Mouse (Mus musculus) midbrain, embryonic 16.5 days (tissue): ENCODE data around the gene Tnip2. TPM values are rescaled to one million over a fixed set of nuclear protein-coding genes. Genes with fewer than 3 reads are reported as not detected.

Experiments used
- ATAC-seq: fragments of 200-750 bp; cut with Nextera tagmentation; 2 replicates; pipeline ENCODE4 v1.8.0; 2017; ENCODE audit warnings: moderate TSS enrichment
- H3K27ac ChIP-seq: fragments of 300-500 bp; sonication (generic); 2 replicates; pipeline ENCODE4 v1.5.1; 2014; ENCODE audit warnings: mild to moderate bottlenecking, low read length, mixed read lengths
- H3K27me3 ChIP-seq: fragments of 300-500 bp; sonication (generic); 2 replicates; pipeline ENCODE4 v1.6.1; 2014; ENCODE audit warnings: low read depth, low read length, mixed read lengths; ENCODE audit not compliant: control insufficient read depth, insufficient read depth
- H3K36me3 ChIP-seq: fragments of 300-500 bp; sonication (generic); 2 replicates; pipeline ENCODE4 v1.6.1; 2014; ENCODE audit warnings: mild to moderate bottlenecking, low read length, moderate library complexity, mixed read lengths; ENCODE audit not compliant: control insufficient read depth, insufficient read depth
- H3K4me1 ChIP-seq: fragments of 300-500 bp; sonication (generic); 2 replicates; pipeline ENCODE4 v1.6.1; 2014; ENCODE audit warnings: mild to moderate bottlenecking, low read length, mixed read lengths; ENCODE audit not compliant: control insufficient read depth, insufficient read depth
- H3K4me2 ChIP-seq: fragments of 300-500 bp; sonication (generic); 2 replicates; pipeline ENCODE4 v1.6.1; 2014; ENCODE audit warnings: mild to moderate bottlenecking, low read length, mixed read lengths
- H3K4me3 ChIP-seq: fragments of 300-500 bp; sonication (generic); 2 replicates; pipeline ENCODE4 v1.5.1; 2014; ENCODE audit warnings: low read depth, mild to moderate bottlenecking, low read length, moderate library complexity, mixed read lengths
- H3K9ac ChIP-seq: fragments of 300-500 bp; sonication (generic); 2 replicates; pipeline ENCODE4 v1.6.1; 2014; ENCODE audit warnings: low read depth, low read length, mixed read lengths
- H3K9me3 ChIP-seq: fragments of 300-500 bp; sonication (generic); replicated peaks from 2 replicates; pipeline ENCODE4 v1.6.1; 2014; ENCODE audit warnings: mild to moderate bottlenecking, low read length, mixed read lengths; ENCODE audit not compliant: control insufficient read depth, poor library complexity, severe bottlenecking
- WGBS: fragments of 180-500 bp; shearing (Covaris S2); extraction: QIAGEN DNeasy Blood & Tissue Kit; methylation state at CpG from one replicate; pipeline ENCODE4 v1.1.7; 2014; 5-methylcytosine and 5-hydroxymethylcytosine counted together
- polyA plus RNA-seq: library from polyadenylated mRNA; unstranded; fragments of >200 nt; fragmentation: Nextera tagmentation; extraction: Ambion mirVana; gene quantifications from 2 replicates; pipeline ENCODE4 v1.2.1, GENCODE M21; 2015

Tnip2 gene
- polyA plus RNA-seq, 1 experiment from 2014 or later, result 14.1 TPM

DNA sequence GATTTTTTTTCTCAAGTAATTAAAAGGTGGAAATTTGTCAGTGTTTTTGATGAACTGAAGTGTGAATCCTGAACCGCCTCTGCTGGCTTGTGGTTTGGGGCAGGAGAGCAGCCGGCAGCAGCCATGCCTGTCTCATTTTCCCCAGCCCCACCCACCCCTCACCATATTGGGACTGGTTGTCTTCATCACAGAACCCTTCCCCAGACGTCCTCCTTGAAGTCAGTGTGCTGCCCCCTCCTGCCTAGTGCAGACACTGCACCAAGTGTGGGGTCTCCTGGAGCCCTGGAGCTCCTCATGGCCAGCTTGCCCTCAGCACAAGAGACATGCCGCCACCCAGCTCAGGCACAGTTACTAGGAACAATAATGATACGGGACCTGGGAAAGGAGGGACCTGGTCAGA lies 24.7 kb upstream of the Tnip2 start:
- Histone ChIP-seq H3K27ac (no peak overlapping the region), H3K4me2 (no peak overlapping the region), H3K9me3 (no peaks in the 10 kb centered on the region), H3K27me3 (no peaks in the 10 kb centered on the region), H3K9ac (no peak overlapping the region), H3K36me3 (no peaks in the 10 kb centered on the region), H3K4me3 (no peak overlapping the region), H3K4me1 (no peaks in the 10 kb centered on the region)
- WGBS, result 32% methylated on average over 5 of the region's 5 CpGs
- ATAC-seq, result no peak

DNA sequence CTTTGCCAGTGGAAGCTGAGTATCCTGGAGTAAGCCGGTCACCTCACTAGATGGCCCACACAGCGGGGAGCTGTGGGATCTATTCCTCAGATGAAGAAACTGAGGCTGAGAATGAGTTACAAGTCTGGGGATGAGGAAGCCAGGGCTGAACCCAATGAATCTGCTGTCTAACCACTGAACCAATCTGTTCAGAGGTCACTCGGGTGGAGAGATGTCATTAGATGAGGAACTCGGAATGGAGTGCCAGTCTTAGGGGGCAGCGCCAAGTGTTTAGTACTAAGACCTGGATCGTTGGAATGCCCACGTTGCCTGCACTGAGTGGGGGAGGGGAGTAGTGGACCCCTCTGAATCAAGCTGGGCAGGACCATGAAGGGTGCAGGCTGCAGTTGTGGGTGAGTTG lies 24.3 kb upstream of the Tnip2 start:
- ATAC-seq, result no peak
- Histone ChIP-seq H3K9ac (no peak overlapping the region), H3K36me3 (no peaks in the 10 kb centered on the region), H3K4me2 (no peak overlapping the region), H3K27ac (no peak overlapping the region), H3K4me1 (no peaks in the 10 kb centered on the region), H3K9me3 (no peaks in the 10 kb centered on the region), H3K27me3 (no peaks in the 10 kb centered on the region), H3K4me3 (no peak overlapping the region)
- 79% methylated on average over 7 of the region's 7 CpGs for WGBS

GRCm38 (mm10) chr5:34535831-34536230 lies 22.0 kb upstream of the Tnip2 start:
- Histone ChIP-seq H3K9ac (no peak overlapping the region), H3K4me1 (no peaks in the 10 kb centered on the region), H3K4me2 (no peak overlapping the region), H3K4me3 (no peak overlapping the region), H3K27ac (no peak overlapping the region), H3K9me3 (no peaks in the 10 kb centered on the region), H3K36me3 (no peaks in the 10 kb centered on the region), H3K27me3 (no peaks in the 10 kb centered on the region)
- 85% methylated on average over 7 of the region's 7 CpGs for WGBS
- no peak for ATAC-seq

DNA sequence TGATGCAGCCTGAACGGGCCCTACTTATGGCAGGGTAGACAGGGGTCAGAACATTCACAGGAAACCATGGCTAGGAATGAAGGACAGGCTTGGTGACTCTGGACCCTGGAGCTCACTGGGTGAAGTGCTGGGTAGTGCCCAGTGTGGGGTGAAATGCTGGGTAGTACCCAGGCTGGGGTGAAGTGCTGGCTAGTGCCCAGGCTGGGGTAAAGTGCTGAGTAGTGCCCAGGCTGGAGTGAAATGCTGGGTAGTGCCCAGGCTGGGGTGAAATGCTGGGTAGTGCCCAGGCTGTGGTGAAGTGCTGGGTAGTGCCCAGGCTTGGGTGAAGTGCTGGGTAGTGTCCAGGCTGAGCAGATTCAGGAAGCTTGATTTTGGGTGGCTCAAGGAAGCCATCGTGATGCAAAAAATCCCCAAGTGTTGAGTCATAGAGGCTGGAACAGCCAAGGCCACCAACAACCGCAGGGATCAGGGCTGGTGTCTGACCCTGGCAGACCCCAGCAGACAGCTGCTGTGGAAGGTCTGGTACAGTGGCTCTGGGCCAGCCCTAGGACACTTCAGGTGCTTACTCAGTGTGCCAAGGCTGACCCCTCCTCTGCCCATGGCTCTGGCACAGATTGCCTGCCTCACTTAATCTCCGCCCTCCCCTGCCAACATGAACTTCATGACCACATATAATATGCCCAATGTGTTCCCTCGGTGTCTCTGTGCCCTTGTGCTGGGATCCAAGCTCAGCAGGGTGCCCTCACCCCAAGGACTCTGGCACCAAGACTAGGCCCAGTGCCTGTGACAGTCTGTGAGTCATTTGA lies 21.2 kb upstream of the Tnip2 start:
- H3K27me3 ChIP-seq, result no peaks in the 10 kb centered on the region
- no peak overlapping the region for H3K4me3 ChIP-seq
- no peaks in the 10 kb centered on the region for H3K36me3 ChIP-seq
- H3K4me2 ChIP-seq, result no peak overlapping the region
- no peaks in the 10 kb centered on the region for H3K4me1 ChIP-seq
- 82% methylated on average over 5 of the region's 5 CpGs for WGBS
- H3K27ac ChIP-seq, result no peak overlapping the region
- no peak for ATAC-seq
- no peaks in the 10 kb centered on the region for H3K9me3 ChIP-seq
- no peak overlapping the region for H3K9ac ChIP-seq

DNA sequence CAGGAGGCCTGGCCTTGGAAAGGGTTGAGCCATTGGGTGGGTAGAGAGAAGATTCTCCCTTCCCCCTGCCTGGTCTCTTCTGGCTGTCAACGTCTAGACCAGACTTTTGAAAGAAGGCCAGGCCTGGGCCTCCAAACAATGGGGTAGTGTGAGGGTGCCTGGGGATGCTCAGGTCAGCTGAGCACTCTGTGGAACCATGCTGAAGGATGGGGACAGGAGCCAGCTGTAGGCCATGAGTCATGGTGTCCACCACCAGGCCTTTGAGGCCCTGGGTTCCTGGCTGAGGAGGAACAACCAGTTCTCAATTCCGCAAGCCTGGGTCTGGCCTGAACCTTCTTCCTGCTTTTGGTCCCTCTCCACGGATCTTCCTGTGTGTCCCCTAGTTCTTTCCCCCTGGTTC lies 20.0 kb upstream of the Tnip2 start:
- H3K9me3 ChIP-seq, result no peaks in the 10 kb centered on the region
- no peak overlapping the region for H3K9ac ChIP-seq
- H3K4me3 ChIP-seq, result no peak overlapping the region
- no peaks in the 10 kb centered on the region for H3K27me3 ChIP-seq
- ATAC-seq, result no peak
- H3K4me2 ChIP-seq, result no peak overlapping the region
- no peak overlapping the region for H3K27ac ChIP-seq
- 83% methylated on average over 3 of the region's 3 CpGs for WGBS
- no peaks in the 10 kb centered on the region for H3K36me3 ChIP-seq
- no peaks in the 10 kb centered on the region for H3K4me1 ChIP-seq

DNA sequence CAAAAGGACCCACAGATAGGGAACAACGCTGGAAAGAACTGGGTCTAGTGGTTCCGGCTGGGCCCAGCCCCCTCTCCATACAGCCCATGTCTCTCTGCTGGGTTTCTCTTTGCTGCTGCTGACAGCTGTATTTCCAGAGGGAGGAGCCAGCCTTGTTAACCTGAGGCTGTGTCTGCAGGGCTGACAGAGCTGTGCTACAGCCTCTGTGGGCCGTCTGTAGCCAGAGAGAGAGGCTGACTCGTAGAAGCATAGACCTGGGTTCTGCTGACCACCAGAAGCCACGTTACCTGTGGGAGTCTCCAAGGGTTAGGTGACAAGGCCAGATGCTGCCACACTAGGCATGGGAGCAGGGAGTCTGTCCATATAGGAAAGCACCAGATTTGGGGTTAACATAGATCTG lies 19.3 kb upstream of the Tnip2 start:
- H3K4me1 ChIP-seq, result no peaks in the 10 kb centered on the region
- no peak for ATAC-seq
- H3K27me3 ChIP-seq, result no peaks in the 10 kb centered on the region
- H3K9ac ChIP-seq, result no peak overlapping the region
- no peak overlapping the region for H3K4me2 ChIP-seq
- H3K27ac ChIP-seq, result no peak overlapping the region
- H3K4me3 ChIP-seq, result no peak overlapping the region
- H3K9me3 ChIP-seq, result no peaks in the 10 kb centered on the region
- H3K36me3 ChIP-seq, result no peaks in the 10 kb centered on the region
- 79% methylated on average over 5 of the region's 5 CpGs for WGBS

DNA sequence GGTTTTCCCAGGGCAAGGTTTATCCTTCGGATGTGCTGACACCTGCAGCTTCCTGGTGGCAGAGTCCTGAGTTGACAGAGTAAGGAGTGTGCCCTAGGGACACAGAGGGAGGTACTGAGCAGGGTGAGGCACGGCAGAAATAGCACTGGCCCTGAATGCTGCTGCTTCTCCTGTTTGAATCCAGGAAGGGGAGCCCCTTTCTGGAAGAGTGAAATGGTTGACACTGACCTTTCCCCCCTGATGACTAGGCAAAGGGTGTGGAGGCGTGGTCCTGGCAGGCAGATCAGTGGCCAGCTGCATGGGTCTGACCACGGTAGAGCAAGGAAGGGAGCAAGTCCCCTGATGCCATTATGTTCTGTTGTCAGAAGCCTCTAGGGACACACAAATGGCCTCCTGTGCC lies 16.9 kb upstream of the Tnip2 start:
- 52% methylated on average over 4 of the region's 4 CpGs for WGBS
- ATAC-seq, result no peak
- H3K27ac ChIP-seq, result no peak overlapping the region
- no peaks in the 10 kb centered on the region for H3K27me3 ChIP-seq
- H3K4me2 ChIP-seq, result no peak overlapping the region
- H3K4me3 ChIP-seq, result no peak overlapping the region
- no peaks in the 10 kb centered on the region for H3K36me3 ChIP-seq
- no peak overlapping the region for H3K9ac ChIP-seq
- H3K4me1 ChIP-seq, result no peaks in the 10 kb centered on the region
- H3K9me3 ChIP-seq, result no peaks in the 10 kb centered on the region

- WGBS, result 83% methylated on average over 5 of the region's 5 CpGs
- H3K9ac ChIP-seq, result no peak overlapping the region
- H3K9me3 ChIP-seq, result no peaks in the 10 kb centered on the region
- H3K27ac ChIP-seq, result no peak overlapping the region
- no peak overlapping the region for H3K4me2 ChIP-seq
- no peak overlapping the region for H3K4me3 ChIP-seq
- no peak for ATAC-seq
- H3K36me3 ChIP-seq, result no peaks in the 10 kb centered on the region
- H3K27me3 ChIP-seq, result no peaks in the 10 kb centered on the region
- H3K4me1 ChIP-seq, result no peaks in the 10 kb centered on the region
Observed at GRCm38 (mm10) chr5:34530116-34530515, 16.3 kb upstream of the Tnip2 start.

GRCm38 (mm10) chr5:34528724-34529123 lies 14.9 kb upstream of the Tnip2 start:
- 85% methylated on average over 5 of the region's 5 CpGs for WGBS
- ATAC-seq, result no peak

More at GRCm38 (mm10) chr5:34528724-34529123, 14.9 kb upstream of the Tnip2 start:
- Histone ChIP-seq H3K36me3 (no peaks in the 10 kb centered on the region), H3K9ac (no peak overlapping the region), H3K27ac (no peak overlapping the region), H3K4me3 (no peak overlapping the region), H3K4me1 (no peaks in the 10 kb centered on the region), H3K4me2 (no peak overlapping the region), H3K27me3 (no peaks in the 10 kb centered on the region), H3K9me3 (no peaks in the 10 kb centered on the region)
